Comparison of ENCODE assay signal across 9 mouse cellular contexts in genomic region chr12:111816967-111817366, GRCm38 (mm10). TPM values are rescaled to one million over a fixed set of nuclear protein-coding genes. Genes with fewer than 3 reads are reported as not detected.
A peak's percentile ranks its signal among the peaks of the same experiment; 100 is the strongest.
DNase-seq lines count a peak whose midpoint lies in the region; ATAC-seq and TF ChIP-seq lines count a peak whose summit lies in the region.
"Had no signal": no experiment of that assay in that cellular context is flagged by ENCODE, and none has a peak within 500 bp of the region (broad histone marks: within the 10 kb centered on the region; RNA-seq: fewer than 3 reads in every experiment).

No protein-coding gene starts in this region.

- TF ChIP-seq POLR2A in limb, embryonic 14.5 days (IDR thresholded peaks at IDR 0.05; ENCODE audit: borderline replicate concordance, extremely low read depth, insufficient read depth, insufficient read length): no peak

- DNase-seq in heart, adult 11 months: peak; percentile 89
- no peak for DNase-seq in heart, postnatal 36 days
- DNase-seq in testis, postnatal 14 days (ENCODE audit: low spot score): peak; percentile 37
- no peak for DNase-seq in testis, postnatal 10 days (ENCODE audit: low spot score)
- no peak for DNase-seq in limb, embryonic 14.5 days (ENCODE audit: low spot score)
- DNase-seq in embryo, embryonic 10 days (ENCODE audit: low spot score): no peak
- no peak for DNase-seq in ovary, postnatal 10 days (ENCODE audit: low spot score)
- DNase-seq in layer of hippocampus, postnatal 14 days (ENCODE audit: low spot score in 2 of 2): no peak

- no peaks in the 10 kb centered on the region for H3K27me3 ChIP-seq in limb, embryonic 14.5 days (ENCODE audit: control insufficient read depth, insufficient read depth, low read length)

- H3K27ac ChIP-seq in limb, embryonic 14.5 days (replicated peaks; ENCODE audit: low read depth, low read length): no peak overlapping the region

- H3K9me3 ChIP-seq in limb, embryonic 14.5 days (ENCODE audit: control insufficient read depth, low read length): no peaks in the 10 kb centered on the region

- whole genome bisulfite sequencing in limb, embryonic 14.5 days: 77% methylated on average over 9 of the region's 9 CpGs

- no peaks in the 10 kb centered on the region; the same call in none of the 2 replicates for H3K36me3 ChIP-seq in limb, embryonic 14.5 days (ENCODE audit: control insufficient read depth, insufficient read depth, low read length)

- peak overlapping the region; percentile 43; the same call in 1 of the 2 replicates for H3K9ac ChIP-seq in limb, embryonic 14.5 days (ENCODE audit: low read depth, low read length, severe bottlenecking)

- ATAC-seq in limb, embryonic 14.5 days (ENCODE audit: low FRiP score, low read depth): no peak
- ATAC-seq: CD4-positive, CD25-positive, alpha-beta regulatory T cell, adult 4 months had no signal

- peaks cover 23% of the 10 kb centered on the region; the same call in 1 of the 2 replicates for H3K4me1 ChIP-seq in limb, embryonic 14.5 days (ENCODE audit: control insufficient read depth, insufficient read depth, low read length)

- no peak overlapping the region for H3K4me3 ChIP-seq in limb, embryonic 14.5 days (replicated peaks; ENCODE audit: low read length)

- intact Hi-C loops in heart, postnatal 36 days (cut with DNase I): no loop called here

- 0 out of 2 replicates have a peak overlapping the region, but pooled peaks have one; percentile 77 for H3K4me2 ChIP-seq in limb, embryonic 14.5 days (replicated peaks; ENCODE audit: low read depth, low read length, severe bottlenecking)

RNA-seq across cellular contexts. Expression of gene Zfyve21, which starts 3.0 kb away (rescaled TPM):
- total RNA-seq in heart, postnatal 36 days (2021): 10 to 100 TPM; 65.3 to 66.5 TPM
- polyA plus RNA-seq in limb, embryonic 14.5 days (2012; rRNA removed): 102 and 114 TPM in 2 replicates
- polyA plus RNA-seq in limb, embryonic 14.5 days (2014; fragmentation: Nextera tagmentation; extraction: Ambion mirVana): 110 and 119 TPM in 2 replicates
- 10 to 100 TPM; 17.3 to 20.4 TPM for total RNA-seq in layer of hippocampus, postnatal 14 days (2021)

RNA-seq across cellular contexts. Expression of gene Xrcc3, which starts 3.3 kb away (rescaled TPM):
- 1 to 10 TPM in 1 of 2 experiments, under 1 TPM in 1; 0.76 to 1.9 TPM for total RNA-seq in heart, postnatal 36 days (2021)
- polyA plus RNA-seq in limb, embryonic 14.5 days (2012; rRNA removed): 26.3 and 32.9 TPM in 2 replicates
- polyA plus RNA-seq in limb, embryonic 14.5 days (2014; fragmentation: Nextera tagmentation; extraction: Ambion mirVana): 10.1 and 12.4 TPM in 2 replicates
- 1 to 10 TPM; 3.0 to 3.9 TPM for total RNA-seq in layer of hippocampus, postnatal 14 days (2021)

RNA-seq across cellular contexts. Expression of gene Klc1, which starts 58.3 kb away (rescaled TPM):
- 10 to 100 TPM; 84.4 to 94.2 TPM for total RNA-seq in heart, postnatal 36 days (2021)
- polyA plus RNA-seq in limb, embryonic 14.5 days (2012; rRNA removed): 121 and 137 TPM in 2 replicates
- 104 and 110 TPM in 2 replicates for polyA plus RNA-seq in limb, embryonic 14.5 days (2014; fragmentation: Nextera tagmentation; extraction: Ambion mirVana)
- 100 to 1,000 TPM; 826 to 832 TPM for total RNA-seq in layer of hippocampus, postnatal 14 days (2021)

Comparison
In these comparisons a context has a peak if more than half of its experiments do, and no peak if none do; other contexts are left out.
1. DNase-seq: peak in heart, adult 11 months (single experiment) and testis, postnatal 14 days (single experiment); none in heart, postnatal 36 days (0 of 2), testis, postnatal 10 days (single experiment), limb, embryonic 14.5 days (single experiment), embryo, embryonic 10 days (single experiment), ovary, postnatal 10 days (single experiment) and layer of hippocampus, postnatal 14 days (0 of 2).
2. RNA of gene Klc1, which starts 58.3 kb away (total RNA-seq): 826 to 832 TPM in layer of hippocampus, postnatal 14 days; 84.4 to 94.2 TPM in heart, postnatal 36 days; every median in the first group is over 4 times any median in the second.